Mouse (Mus musculus): ENCODE results near the gene Sowaha. TPM values are rescaled to one million over a fixed set of nuclear protein-coding genes. Genes with fewer than 3 reads are reported as not detected.
"Not testable (repeated sequence)": the region's sequence is repeated elsewhere in the genome, so short reads cannot be mapped to it uniquely, and the experiment has no call there.

Gene Sowaha
- total RNA-seq, 2 experiments from 2014 or later = 59.1 to 81.6 TPM

DNA sequence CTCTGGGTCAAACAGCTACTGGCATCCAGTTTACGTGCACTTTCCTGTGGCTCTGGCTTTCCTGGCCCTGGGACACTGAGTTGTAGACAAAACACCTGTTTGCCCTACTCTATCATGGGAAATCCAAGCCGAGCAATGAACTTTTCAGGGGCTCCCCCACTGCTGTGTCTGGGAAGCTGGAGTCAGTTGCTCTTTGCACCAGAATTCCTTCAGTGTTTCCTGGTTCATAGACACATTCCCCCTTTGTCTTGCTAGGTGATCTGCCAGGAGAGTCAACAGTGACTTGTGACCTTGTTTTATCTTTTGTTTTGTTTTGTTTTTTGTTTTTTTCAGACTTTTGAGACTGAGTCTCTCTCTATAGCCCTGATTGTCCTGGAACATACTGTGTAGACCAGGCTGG, 28.7 kb downstream of the Sowaha start:
- intact Hi-C loops (cut with DNase I) = no loop called here
- no peak for DNase-seq (ENCODE audit: low spot score in 2 of 2)

DNA sequence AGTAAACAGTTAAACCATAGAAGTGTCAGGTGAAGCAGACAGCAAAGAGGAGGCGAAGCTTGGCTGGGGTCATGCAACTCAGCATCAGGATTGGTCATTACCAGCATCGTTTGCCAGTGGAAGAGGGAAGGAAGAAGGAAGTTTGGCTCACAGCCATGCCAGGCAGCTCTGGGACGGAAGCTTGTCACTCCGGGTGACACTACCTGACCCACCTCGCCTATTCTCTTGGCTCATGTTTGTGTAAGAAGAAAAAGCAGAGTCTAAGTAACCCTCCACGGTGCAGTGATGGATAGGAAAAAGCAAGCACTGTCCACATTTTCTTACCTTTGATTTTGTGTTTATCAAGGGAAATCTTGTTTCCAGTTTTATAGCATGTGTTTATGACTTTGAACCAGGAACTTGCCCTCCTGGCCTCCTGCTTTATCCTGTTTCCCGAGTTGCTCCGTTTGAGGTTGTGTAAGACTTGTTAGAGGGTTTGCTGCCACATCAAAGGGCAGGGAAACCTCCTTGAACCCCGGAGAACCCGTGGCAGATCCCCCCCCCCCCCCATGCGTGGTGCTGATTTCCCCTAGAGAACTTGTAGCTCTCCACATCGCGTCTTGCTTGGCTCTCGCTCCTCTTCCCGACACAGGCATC, 29.9 kb downstream of the Sowaha start:
- intact Hi-C loops (cut with DNase I) = no loop called here

GRCm38 (mm10) chr11:53448529-53448928, 31.5 kb downstream of the Sowaha start:
- intact Hi-C loops (cut with DNase I) = no loop called here
- DNase-seq (ENCODE audit: low spot score in 2 of 2) = no peak

More for the DNA sequence above, 29.9 kb downstream of the Sowaha start:
- no peak for DNase-seq (ENCODE audit: low spot score in 2 of 2)

DNA sequence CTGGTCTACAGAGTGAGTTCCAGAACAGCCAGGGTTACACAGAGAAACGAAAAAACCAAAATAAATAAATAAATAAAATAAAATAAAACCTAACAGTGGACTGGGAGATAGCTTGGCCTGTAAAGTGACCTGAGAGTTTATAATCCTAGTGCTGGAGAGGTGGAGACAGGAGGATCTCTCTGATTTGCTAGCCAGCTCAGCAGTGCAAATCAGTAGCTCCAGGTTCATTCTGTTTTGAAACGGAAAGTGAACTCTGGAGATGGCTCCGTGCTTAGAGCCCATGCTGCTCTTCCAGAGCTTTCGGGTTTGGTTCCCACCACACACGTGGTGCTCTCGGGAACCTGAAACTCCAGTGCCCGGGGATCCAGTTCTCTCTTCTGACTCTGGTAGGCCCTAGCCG, 32.1 kb downstream of the Sowaha start:
- intact Hi-C loops (cut with DNase I) = no loop called here
- DNase-seq (ENCODE audit: low spot score in 2 of 2) = no peak

DNA sequence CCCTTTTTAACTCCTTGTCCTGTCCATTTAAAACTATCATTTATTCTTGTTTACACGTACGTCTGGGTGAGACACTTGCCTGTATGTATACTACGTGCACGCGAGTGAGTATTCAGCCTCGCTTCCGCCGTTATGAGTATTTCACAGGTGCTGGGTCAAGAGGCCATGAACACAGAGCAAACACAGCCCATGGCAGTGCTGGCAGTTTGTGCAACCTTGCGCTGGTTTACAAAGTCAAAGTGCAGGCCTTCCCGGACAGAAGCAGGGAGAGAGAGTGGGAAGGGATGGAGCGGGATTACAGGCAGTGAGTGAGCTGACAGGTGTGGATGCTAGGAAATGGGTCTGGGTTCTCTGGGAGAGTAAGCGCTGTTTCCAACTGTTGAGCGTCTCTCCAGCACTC, 33.9 kb downstream of the Sowaha start:
- DNase-seq (ENCODE audit: low spot score in 2 of 2) = no peak
- intact Hi-C loops (cut with DNase I) = no loop called here

GRCm38 (mm10) chr11:53445562-53445961, 34.5 kb downstream of the Sowaha start:
- no peak for DNase-seq (ENCODE audit: low spot score in 2 of 2)
- intact Hi-C loops (cut with DNase I) = no loop called here

DNA sequence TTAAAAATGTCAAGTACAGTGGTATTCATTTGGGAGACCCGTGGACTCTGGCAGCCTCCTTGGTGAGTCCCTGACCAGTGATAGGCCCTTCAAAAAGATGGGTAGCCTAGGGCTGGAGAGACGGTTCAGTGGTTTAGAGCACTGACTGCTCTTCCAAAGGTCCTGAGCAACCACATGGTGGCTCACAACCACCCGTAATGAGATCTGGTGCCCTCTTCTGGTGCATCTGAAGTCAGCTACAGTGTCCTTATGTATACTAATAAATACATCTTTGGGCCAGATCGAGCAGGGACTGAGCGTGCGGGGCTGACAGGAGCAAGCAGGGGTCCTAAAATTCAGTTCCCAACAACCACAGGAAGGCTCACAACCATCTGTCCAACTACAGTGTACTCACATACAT, 36.2 kb downstream of the Sowaha start:
- no peak for DNase-seq (ENCODE audit: low spot score in 2 of 2)
- intact Hi-C loops (cut with DNase I) = no loop called here

DNA sequence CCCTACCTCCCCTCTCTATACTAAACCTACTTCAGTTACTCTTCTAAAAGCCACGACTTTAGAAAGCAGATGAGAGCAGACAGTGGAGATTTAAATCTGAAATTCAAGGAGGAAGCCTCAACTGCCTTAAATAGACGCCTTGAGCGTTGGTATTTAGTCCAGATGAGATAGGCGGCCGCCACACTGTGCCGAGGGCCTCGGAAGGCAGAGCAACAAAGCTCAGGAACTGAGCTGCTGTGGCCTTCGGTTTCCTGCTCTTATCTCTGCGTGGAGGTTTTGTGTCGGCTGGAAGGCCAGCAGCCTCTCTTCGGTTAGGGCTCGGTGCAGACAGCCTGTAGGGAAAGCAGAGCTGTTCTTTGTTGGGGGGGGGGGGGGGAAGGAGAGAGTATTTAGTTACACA, 38.2 kb downstream of the Sowaha start:
- no peak for DNase-seq (ENCODE audit: low spot score in 2 of 2)
- intact Hi-C loops (cut with DNase I) = no loop called here

DNA sequence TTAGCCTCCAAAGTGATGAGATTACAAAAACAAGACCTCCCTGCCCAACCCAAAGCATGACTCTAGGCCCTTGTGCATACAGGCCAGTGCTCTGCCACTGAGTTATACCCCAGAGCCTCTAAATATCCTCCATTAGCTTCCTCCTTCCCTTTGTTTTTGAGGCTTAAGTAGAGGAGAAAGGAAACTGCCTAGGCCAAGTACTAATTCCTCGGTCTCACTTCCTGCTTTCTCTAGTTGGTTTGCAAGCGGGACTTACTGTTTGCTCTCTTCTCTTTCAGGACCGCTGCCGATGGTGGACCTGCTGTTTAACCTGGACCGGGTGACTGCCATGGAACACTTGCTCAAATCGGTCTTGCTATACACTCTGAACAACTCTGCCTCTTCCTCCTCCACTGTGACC, 43.7 kb downstream of the Sowaha start:
- intact Hi-C loops (cut with DNase I) = no loop called here
- DNase-seq (ENCODE audit: low spot score in 2 of 2) = no peak

DNA sequence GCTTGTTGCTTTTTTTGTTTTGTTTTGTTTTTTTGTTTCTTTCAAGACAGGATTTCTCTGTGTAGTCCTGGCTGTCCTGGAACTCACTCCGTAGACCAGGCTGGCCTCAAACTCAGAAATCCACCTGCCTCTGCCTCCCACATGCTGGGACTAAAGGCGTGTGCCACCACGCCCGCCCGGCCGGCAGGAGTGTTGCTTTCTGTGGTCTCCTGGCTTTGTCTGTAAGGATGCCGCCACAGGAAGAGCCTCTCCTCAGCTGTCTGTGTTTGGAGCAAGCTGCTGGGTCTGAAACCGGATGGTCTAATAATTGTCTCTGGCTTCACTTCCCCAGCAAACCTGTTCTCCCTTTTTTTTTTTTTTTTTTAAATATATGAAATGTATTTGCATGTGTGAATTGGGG, 44.6 kb downstream of the Sowaha start:
- intact Hi-C loops (cut with DNase I) = no loop called here
- DNase-seq (ENCODE audit: low spot score in 2 of 2) = no peak

DNA sequence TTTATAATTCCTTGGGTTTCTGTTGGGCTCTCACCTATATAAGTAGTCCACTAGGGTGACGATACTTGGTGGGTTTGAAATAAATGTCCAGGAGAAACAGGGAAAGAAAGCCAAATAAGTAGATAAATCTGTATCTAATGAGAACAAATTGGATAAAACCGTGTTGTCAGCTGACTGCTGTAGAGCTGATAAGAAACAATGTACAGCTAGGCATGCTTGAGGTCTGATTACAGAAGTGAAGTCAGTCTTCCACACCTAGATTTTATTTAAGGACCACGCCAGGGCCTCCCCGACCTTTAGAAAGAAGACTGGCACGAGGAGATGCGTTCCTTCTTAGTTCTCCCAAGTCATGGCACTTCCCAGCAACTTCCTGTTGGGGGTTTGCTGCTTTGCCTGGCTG, 47.0 kb downstream of the Sowaha start:
- intact Hi-C loops (cut with DNase I) = no loop called here
- no peak for DNase-seq (ENCODE audit: low spot score in 2 of 2)

GRCm38 (mm10) chr11:53431347-53432056, 48.6 kb downstream of the Sowaha start:
- intact Hi-C loops (cut with DNase I) = no loop called here
- DNase-seq (ENCODE audit: low spot score in 2 of 2) = no peak

DNA sequence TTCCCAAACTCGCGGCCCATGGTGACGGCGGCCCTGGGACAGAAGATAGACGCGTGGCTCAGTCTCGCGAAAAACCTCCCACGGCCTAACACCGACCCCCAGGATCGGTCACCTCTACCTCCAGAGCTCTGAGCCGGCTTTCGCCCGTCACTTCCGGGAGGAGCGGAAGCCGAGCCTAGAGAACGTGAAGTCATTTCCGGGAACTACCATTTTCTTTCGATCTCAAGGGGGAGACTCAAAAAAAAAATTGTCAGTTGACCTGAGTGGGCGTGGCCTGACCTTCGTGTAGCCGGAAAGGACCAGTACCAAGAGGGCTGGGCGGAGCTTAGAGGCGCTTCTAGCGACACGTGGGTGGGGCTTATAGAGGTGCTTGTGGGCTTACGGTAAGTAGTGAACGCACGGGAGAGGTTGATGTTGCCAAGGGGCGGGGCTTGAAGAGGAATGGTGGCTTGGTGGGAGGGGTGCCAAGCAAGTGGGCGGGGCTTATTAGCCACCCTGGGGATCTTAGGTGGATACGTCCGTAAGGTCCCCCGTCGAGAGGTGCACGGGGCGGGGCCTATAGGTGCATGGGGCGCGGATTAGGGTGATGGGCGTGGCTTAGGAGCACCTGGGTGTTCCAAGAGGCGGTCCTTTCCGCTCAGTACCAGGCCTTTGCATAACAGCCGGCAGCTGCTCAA, 49.3 kb downstream of the Sowaha start, which contains the start of the genes Uqcrq and Gdf9:
Gene Uqcrq, minus strand, starts transcription at position 162 of the 677 bp plus-strand sequence.
Gene Gdf9, plus strand, starts transcription at position 354 of the 677 bp plus-strand sequence.
- intact Hi-C loops (cut with DNase I) = no loop called here
- peak; percentile 98 to 99 for DNase-seq (ENCODE audit: low spot score in 2 of 2)

DNA sequence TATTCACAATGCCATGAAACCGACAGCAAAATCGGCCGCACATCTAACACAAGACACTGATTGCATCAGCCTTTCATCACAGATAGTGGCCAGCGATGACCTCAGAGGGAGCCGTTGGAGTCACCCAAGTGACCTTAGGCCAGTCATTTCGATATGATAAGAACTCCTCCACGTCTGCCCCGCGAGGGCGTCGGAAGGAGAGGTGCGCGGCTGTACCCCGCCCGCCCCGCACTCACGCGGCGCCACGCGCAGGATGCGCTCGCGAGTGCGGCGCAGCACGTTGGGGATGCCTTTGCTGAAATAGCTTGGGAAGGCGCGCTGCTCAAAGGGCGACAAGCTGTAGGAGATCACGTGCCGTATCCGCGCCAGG, 49.8 kb downstream of the Sowaha start:
- intact Hi-C loops (cut with DNase I) = no loop called here
- DNase-seq (ENCODE audit: low spot score in 2 of 2) = no peak

DNA sequence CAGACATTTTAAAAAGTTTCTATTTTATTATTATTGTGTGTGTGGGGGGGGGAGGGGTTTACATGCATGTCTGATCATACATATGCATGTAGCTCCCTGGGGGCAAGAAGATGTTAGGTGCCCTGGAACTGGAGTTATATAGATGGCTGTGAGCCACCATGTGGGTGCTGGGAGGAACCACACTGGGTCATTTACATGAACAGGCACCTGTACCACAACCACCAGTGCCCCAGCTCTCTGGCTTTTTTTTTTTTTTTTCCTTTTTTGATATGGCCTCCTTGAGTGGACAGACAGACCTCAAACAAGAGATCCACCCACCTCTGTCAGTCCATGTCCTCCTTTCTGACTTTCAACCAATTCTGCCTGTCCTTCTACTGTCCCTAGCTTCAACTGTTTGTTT, 50.9 kb downstream of the Sowaha start:
- no peak for DNase-seq (ENCODE audit: low spot score in 2 of 2)
- intact Hi-C loops (cut with DNase I) = no loop called here

DNA sequence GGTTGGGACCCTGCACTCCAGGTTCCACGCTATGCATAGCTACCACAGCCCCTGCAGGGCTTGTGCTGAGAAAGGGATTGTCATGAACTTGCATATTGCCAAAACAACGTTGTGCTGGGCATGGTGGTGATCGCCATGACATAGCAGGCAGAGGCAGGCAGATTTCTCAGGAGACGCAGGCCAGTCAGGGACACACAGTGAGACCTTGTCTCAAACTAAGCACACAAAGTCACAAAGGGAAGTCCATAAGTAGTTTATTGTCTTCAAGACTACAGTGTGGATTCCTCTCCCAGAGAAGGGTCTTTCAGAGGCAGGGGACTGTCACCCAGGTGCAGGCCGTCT, 51.4 kb downstream of the Sowaha start:
- intact Hi-C loops (cut with DNase I) = no loop called here
- DNase-seq (ENCODE audit: low spot score in 2 of 2) = no peak

GRCm38 (mm10) chr11:53427993-53428715, 51.9 kb downstream of the Sowaha start:
- intact Hi-C loops (cut with DNase I) = no loop called here
- no peak for DNase-seq (ENCODE audit: low spot score in 2 of 2)

DNA sequence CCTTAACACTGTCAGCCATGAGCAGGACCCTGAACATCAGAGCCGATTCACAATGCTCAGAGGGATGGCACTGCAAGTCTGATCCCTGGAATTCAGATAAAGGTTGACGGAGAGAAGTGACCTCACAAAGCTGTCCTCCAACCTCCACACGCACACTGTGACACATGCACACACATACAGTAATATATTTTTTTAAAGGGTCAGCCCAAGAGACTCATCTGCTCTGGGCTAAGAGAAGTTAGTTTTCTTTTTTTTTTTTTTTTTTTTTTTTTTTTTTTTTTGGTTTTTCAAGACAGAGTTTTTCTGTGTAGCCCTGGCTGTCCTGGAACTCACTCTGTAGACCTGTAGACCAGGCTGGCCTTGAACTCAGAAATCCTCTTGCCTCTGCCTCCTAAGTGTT, 53.2 kb downstream of the Sowaha start:
- intact Hi-C loops (cut with DNase I); DNase-seq (ENCODE audit: low spot score in 2 of 2): not testable (repeated sequence)

Data from left cerebral cortex, postnatal 36 days (tissue).